Mouse (Mus musculus) cerebellum, adult (tissue): ENCODE results near the gene Gne.

ENCODE experiments used
- ATAC-seq: cut with Nextera tagmentation; 2 replicates; pipeline ENCODE4 v1.9.2; 2017; ENCODE audit warnings: mild to moderate bottlenecking, moderate library complexity, mixed read lengths; ENCODE audit not compliant: insufficient number of reproducible peaks, low FRiP score, low TSS enrichment

The Gne gene

GRCm38 (mm10) chr4:44083945-44084344 lies at the start of gene Gne:
Gene Gne (minus strand): TSS chr4:44084177.
- ATAC-seq, result no peak

GRCm38 (mm10) chr4:44126805-44127204 lies 42.8 kb upstream of the Gne start:
- ATAC-seq, result no peak

DNA sequence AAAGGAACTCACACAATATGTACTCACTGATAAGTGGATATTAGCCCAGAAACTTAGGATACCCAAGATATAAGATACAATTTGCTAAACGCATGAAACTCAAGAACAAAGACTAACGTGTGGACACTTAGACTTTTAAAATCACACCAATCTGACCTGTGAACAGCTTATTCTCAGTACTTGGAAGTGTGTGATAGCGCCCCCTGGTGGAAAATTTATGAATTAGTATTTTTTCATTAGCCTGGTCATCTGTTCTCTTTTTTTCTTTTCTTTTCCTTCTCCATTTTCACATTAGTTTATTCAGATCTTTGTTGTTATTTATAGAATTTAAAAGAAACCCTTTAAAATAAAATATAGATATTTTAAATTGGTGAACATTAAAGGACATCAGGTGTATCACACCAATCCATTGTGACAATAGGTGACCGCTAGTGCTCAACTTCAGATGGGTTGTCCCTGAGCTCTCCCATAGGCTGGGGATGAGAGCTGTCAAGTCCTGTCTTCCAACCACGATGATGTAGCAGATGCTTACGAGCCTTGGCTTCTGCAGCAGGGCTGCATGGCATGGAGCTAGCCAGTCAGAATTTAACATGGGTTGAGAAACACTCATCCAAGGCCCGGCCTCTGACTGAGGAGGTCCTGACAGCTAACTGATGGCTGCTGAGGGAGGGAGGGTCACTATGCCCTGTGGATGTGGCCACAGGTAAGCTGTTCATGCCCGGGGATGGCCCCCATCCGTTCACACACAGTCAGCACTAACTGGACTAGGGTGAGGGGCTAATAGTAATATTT lies 35.6 kb upstream of the Gne start:
- no peak for ATAC-seq

GRCm38 (mm10) chr4:44115046-44115445 lies 31.1 kb upstream of the Gne start:
- no peak for ATAC-seq

DNA sequence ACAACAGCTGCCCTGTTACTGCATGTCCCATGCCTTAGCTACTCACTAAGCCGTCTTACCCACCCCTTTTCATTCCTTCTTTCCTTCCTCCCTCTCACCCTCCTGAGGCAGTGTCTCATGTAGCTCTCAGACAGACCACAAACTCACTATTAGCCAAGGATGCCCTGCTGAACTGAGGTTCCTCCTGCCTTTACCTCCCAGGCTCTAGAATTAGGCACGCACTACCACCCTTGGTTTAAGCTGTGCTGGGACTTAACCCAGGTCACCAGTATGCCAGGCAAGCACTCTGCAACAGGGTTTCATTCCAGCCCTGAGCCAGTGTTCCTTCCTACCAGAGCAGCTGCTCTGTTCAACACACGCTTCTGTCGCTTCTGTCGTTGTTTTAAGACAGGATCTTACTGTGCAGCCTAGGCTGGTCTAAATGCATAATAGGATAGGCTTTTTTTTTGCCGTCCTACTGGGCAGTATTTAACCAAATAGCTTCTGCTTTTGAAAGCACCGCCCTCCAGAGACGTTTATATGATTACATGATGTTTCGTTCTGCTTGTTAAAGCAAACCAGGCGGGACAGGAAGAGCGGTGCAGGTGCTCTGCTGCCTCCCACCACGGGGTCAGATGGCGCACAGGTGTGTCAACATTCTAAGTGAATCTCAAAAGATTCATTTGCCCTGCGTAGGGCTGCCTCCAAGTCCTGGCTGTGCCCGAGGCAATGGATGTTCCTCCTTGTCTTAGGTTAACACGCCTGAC lies 29.6 kb upstream of the Gne start:
- ATAC-seq, result no peak

DNA sequence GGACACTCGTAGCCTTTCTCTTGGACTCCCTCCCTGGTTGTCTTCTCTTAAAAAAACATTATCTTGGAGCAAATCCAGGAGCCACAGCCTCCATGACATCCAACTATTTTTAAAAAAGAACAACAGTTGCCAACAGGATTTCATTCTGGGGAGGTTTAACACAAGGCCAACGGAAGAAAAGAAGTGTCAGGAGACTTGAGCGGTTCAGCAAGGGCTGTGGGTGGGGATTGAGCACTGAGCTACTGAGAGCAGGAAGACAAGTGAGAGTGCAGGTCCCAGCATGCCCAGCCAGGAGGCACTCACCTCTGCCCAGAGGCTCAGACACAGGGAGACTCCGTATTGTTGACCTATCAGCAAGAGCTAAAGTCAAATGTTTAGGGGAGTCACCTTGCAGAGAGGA lies 28.8 kb upstream of the Gne start:
- ATAC-seq, result no peak

- ATAC-seq, result no peak
Measured at GRCm38 (mm10) chr4:44110771-44111170, 26.8 kb upstream of the Gne start.

DNA sequence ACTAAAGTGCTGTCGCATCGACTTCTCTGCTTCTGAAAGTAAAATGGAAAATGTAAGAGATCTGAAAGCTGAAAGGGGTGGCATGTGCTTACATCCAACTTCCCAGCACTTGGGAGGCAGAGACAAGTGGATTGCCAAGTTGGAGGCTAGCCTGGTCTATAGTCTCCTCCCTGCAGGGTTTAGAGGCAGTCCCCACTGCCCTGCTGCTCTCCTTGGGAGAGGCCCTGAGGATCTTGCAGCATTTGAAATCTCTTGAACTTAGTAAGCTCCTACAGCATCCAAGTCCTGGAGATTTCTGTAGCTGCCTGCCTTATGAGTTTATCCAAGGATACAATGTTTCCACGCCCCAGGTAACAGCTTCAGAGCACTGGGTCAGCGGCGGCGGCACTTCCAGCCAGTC lies 24.3 kb upstream of the Gne start:
- no peak for ATAC-seq

DNA sequence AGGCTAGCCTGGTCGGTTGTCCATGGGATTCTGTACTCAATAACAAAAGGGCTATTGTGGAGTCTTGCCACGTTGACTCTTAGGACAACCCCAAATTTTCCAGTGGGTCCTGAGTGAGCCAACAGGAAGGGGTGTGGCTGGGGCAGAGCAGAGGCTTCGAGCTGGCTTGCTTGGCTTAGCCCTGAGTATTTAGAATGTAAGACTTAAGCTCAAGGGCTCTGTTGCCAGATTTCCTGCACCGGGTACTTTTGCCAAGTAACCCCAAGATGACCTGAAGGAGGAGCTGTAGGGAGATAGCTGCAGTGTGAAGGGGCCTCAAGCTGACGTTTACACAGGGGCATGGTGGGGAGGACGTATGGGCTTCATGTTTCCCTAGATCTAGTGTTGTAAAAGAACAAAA lies 23.4 kb upstream of the Gne start:
- ATAC-seq, result no peak

DNA sequence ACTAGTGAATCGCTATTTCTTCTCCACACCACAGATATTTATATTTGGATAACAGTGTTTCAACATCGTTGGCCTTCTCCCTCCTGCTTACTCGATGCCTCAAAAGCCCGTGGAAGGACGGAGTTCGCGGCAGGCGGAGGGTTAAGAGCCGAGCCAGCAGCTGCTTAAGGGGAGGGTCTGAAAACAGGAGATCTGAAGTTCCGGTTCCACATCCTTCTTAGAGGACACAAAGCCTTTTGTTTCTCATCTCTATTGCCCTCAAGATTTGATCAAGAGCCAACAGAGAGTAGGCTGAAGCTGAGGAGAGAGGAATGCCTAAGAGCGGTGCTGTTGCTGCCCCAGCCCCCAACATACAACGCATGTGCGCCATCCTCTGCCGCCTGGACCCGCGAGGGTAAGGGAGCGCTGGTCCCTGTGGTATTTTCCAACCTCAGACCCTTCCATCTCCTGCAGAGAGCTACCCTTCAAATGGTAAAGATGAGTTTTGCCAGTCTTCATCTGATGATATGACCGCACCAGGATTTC lies 22.4 kb upstream of the Gne start:
- no peak for ATAC-seq

- ATAC-seq, result no peak
Measured at GRCm38 (mm10) chr4:44104195-44104917, 20.4 kb upstream of the Gne start.

- no peak for ATAC-seq
Measured at GRCm38 (mm10) chr4:44103620-44104019, 19.6 kb upstream of the Gne start.

DNA sequence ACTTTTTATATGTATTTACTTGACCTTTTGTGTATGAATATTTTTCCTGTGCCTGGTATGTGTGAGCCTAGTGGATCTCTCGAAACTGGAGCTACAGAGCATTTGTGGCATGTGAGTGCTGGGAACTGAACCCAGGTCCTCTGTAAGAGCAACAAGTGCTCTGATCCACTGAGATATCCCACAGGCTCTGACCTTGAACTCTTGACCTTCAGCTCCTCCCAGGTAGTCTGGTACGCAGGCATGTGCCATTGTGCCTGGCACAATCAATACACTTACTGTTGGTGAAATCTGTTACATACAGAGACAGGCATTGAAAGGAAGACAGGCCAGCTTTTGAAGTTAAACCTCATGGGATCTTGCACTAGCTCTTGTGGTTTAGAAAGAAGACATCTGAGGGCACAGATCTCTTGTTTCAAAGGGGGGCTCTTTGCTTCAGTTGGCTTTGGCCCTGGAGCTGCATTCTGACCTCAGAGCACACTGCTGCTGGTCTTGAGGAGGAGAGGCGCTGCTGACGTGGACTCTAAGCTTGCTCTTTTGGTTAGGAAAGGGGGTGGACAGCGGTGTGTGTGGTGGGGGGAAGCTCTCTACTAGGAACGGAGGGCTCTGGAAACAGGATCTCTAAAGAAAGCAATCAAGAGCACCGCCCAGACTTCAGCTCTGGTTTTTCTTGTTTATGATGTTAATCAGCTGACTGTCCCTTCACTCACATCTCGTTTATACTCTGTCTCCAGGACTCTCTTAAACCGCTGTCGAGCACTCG lies 13.8 kb upstream of the Gne start:
- ATAC-seq, result no peak

DNA sequence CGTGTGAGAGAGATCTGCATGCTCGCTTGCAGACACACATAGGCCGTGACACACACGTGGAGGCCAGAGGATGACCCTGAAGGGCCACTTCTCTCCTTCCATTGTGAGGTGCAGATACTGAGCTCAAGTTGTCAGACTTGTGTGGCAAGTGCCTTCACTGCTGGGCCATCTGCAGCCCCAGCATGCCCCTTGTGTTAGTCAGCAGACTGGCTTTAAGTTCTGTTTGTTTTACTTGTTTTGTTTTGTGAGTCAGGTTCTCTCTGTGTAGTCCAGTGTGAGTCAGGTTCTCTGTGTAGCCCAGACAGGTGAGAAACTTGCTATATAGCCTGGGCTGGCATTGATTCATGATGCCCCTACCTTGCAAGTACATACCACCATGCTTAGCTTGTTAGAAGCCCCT lies 10.5 kb upstream of the Gne start:
- no peak for ATAC-seq

GRCm38 (mm10) chr4:44092359-44092758 lies 8.4 kb upstream of the Gne start:
- no peak for ATAC-seq

DNA sequence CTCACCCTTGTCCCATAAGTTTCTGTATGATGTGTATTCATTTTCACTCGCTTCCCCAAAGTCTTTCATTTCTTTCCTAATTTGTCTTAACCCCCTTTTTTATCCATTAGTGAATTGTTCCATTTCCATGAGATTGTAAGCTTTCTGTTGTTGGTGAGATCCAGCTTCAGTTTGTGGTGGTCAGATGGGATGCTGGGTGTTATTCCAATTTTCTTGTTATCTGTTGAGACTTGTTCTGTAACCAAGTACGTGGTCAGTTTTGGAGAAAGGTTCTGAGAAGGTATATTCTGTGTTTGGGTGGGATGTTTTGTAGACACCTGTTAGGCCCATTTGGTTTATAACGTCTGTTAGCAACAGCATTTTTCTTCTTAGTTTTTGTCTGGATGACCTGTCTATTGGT lies 1.6 kb upstream of the Gne start:
- no peak for ATAC-seq

GRCm38 (mm10) chr4:44084602-44085325 lies 787 bp upstream of the Gne start:
- no peak for ATAC-seq

- ATAC-seq, result no peak
Measured at GRCm38 (mm10) chr4:44078358-44078933, 5.5 kb downstream of the Gne start.

- ATAC-seq, result no peak
Measured at GRCm38 (mm10) chr4:44074422-44074821, 9.6 kb downstream of the Gne start.
